Mouse (Mus musculus) liver (tissue): ENCODE results near the gene Olfr630.
"Not testable (repeated sequence)": the region's sequence is repeated elsewhere in the genome, so short reads cannot be mapped to it uniquely, and the experiment has no call there.

ENCODE experiments used
- DNase-seq: peaks from one replicate; pipeline ENCODE4 v3.0.0-alpha.2; 2020; ENCODE audit warnings: mixed read lengths

The Olfr630 gene

GRCm38 (mm10) chr7:103757233-103757632, at the start of gene Olfr630:
Gene Olfr630, minus strand, starts transcription at chr7:103757333.
- DNase-seq, result no peak

GRCm38 (mm10) chr7:103806856-103807255, 49.7 kb upstream of the Olfr630 start:
- DNase-seq, result peak; percentile 61

DNA sequence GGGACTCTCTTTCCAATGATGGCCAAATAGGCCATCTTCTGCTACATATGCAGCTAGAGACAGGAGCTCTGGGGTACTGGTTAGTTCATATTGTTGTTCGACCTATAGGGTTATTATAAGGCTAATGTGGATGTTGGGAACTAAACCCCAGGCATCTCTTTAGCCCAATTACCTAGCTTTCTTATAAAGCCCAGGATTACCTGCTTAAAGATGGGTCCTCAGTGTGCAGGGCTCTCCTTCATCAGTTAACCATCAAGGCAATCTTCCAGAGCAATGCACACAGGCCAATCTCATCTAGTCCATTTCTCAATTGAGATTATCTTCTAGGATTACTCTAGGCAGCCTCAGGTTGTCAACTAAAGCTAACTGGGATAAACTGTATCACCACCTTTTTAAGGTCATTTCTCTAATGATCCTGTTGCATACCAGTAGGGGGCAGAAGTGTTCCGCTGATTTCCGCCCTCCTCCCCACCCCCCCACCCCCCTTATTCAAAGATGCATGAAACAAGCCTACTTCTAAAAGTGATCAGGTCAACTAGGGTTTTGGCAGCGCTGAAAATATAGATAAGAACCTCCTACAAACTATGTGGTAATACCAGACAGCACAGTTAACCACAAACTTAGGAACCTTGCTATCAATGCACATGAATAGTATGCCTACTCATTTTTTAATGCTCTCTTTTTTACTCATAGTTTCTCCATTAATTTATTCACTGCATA, 35.7 kb upstream of the Olfr630 start:
- DNase-seq, result peak; percentile 73

GRCm38 (mm10) chr7:103791721-103792120, 34.6 kb upstream of the Olfr630 start, which contains the start of gene Olfr67:
Gene Olfr67, minus strand, starts transcription at chr7:103791821.
- no peak for DNase-seq

- no peak for DNase-seq
Measured at GRCm38 (mm10) chr7:103779598-103779997, 22.5 kb upstream of the Olfr630 start, which contains the start of gene Olfr68. Gene Olfr68, minus strand, starts transcription at chr7:103779698.

DNA sequence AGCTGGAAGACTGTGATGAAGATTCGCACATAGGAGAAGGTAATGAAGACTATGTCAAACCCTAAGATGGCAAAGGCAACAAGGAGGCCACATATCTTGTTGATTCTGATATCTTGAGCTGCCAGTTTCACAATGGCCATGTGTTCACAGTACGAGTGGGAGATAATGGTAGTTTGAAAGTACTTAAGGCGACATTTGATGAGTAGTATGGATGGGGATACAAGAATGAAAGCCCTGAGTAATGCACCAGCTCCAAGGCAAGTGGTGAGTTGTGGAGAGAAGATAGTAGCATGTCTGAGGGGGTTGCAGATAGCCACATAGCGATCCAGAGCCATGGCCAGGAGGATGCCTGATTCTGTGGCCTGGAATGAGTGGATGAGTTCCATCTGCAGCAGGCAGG, 20.5 kb upstream of the Olfr630 start:
- not testable (repeated sequence) for DNase-seq

DNA sequence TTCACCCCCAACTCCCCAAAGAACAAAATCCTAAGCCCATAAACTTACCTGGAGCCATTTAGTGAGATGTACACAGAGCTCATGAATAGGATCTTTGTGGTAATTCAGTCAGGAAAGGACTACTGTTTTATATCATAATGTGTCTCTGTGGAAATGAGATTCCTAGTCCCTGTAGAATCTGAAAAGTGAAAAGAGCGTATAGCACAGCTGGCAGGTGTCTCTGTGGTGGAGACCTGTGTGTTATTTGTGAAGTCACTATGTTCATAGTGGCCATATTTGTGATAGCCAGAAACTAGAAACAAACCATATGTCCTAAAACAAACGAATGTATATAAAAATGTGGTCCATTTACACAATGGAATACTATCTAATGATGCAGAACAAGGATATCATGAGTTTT, 14.4 kb upstream of the Olfr630 start, which contains the start of gene Olfr69:
Olfr69 (minus strand) TSS at position 101 of the 400 bp plus-strand sequence.
- DNase-seq, result no peak

- DNase-seq, result not testable (repeated sequence)
Measured at GRCm38 (mm10) chr7:103767687-103768086, 10.6 kb upstream of the Olfr630 start.

DNA sequence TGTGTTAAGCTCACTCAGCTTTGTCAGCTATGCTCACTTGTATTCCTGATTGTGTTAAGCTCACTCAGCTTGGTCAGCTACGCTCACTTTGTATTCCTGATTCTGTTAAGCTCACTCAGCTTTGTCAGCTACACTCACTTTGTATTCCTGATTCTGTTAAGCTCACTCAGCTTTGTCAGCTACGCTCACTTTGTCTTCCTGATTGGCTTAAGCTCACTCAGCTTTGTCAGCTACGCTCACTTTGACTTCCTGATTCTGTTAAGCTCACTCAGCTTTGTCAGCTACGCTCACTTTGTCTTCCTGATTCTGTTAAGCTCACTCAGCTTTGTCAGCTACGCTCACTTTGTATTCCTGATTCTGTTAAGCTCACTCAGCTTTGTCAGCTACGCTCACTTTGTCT, 5.1 kb upstream of the Olfr630 start:
- DNase-seq, result not testable (repeated sequence)

GRCm38 (mm10) chr7:103744843-103745242, 12.3 kb downstream of the Olfr630 start, which contains the start of gene Olfr629:
Gene Olfr629, minus strand, starts transcription at chr7:103744943.
- DNase-seq, result no peak

DNA sequence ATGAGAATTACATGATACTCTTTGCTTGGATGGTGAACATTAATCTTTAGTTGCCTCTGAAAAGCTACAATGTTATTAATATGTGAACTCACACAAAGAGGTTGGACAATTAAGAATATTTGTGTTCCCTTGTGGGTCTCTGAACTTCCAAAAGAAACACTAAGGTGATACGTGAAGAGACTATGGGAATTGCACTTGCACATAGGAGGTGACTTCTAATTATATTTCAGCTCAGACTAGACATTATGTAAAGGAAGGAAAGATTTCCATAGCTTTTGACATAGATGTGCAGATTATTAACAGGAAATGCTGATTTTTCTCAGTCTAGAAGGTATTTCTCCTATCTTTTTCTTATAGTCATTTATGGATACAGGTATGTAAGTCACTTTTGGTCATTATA, 27.1 kb downstream of the Olfr630 start, which contains the start of gene Olfr628:
Olfr628 (plus strand) TSS at position 301 of the 400 bp plus-strand sequence.
- no peak for DNase-seq

- not testable (repeated sequence) for DNase-seq
Measured at GRCm38 (mm10) chr7:103716398-103716797, 40.7 kb downstream of the Olfr630 start.

- no peak for DNase-seq
Measured at GRCm38 (mm10) chr7:103714371-103714770, 42.8 kb downstream of the Olfr630 start, which contains the start of gene Olfr243. Gene Olfr243, plus strand, starts transcription at chr7:103714671.

GRCm38 (mm10) chr7:103712024-103712423, 45.1 kb downstream of the Olfr630 start:
- peak; percentile 56 for DNase-seq
